ENCODE assay signal across 8 mouse cellular contexts in the genomic region with DNA sequence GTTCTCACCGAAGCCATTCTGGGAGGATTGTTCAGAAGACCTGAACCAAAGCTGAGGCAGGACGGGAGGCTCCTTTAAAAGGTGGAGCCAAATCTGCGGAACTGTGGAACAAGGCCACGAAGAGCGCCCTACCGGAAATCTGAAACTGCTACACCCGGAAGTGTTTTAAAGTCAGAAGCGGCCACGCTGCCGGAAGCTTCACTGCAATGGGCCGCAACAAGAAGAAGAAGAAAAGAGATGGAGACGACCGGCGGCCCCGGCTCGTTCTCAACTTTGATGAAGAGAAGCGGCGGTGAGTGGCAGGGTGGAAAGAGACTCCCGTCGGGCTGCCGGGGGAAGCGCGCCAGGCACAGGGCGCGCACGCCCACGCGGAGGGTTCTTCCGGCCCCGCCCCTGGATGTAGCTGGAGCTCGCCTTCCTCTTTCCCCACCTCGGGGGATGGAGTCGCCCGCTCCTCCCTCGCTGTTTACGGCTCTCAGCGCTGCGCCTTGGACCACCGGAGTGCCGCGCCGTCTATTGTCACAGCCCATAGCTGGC. TPM values are rescaled to one million over a fixed set of nuclear protein-coding genes. Genes with fewer than 3 reads are reported as not detected.
DNase-seq lines count a peak whose midpoint lies in the region; ATAC-seq and TF ChIP-seq lines count a peak whose summit lies in the region.

Gene Nol12, plus strand, starts transcription at position 150 of the 537 bp plus-strand sequence.

- 1% methylated on average over 42 of the region's 42 CpGs for WGBS in heart, embryonic 14.5 days
- WGBS in liver, embryonic 14.5 days (ENCODE audit: insufficient replicate concordance): under 1% methylated on average over 42 of the region's 42 CpGs
- under 1% methylated on average over 42 of the region's 42 CpGs for WGBS in neural tube, embryonic 11.5 days
- under 1% methylated on average over 42 of the region's 42 CpGs for WGBS in stomach, postnatal 0 days

- H3K4me2 ChIP-seq in heart, embryonic 14.5 days (ENCODE audit: low read length): peak within 1 kb of the TSS; percentile 93
- H3K4me2 ChIP-seq in liver, embryonic 14.5 days (ENCODE audit: low read depth): peak within 1 kb of the TSS; percentile 96
- peak within 1 kb of the TSS; percentile 85 for H3K4me2 ChIP-seq in neural tube, embryonic 11.5 days (ENCODE audit: low read depth)
- peak within 1 kb of the TSS; percentile 79 for H3K4me2 ChIP-seq in stomach, postnatal 0 days (replicated peaks; ENCODE audit: low read depth)

- peak within 1 kb of the TSS; percentile 88 for H3K9ac ChIP-seq in heart, embryonic 14.5 days (ENCODE audit: low read length)
- H3K9ac ChIP-seq in liver, embryonic 14.5 days (replicated peaks): peak within 1 kb of the TSS; percentile 78
- peak within 1 kb of the TSS; percentile 80 for H3K9ac ChIP-seq in neural tube, embryonic 11.5 days (ENCODE audit: low read length)
- H3K9ac ChIP-seq in stomach, postnatal 0 days (ENCODE audit: low read length): peak within 1 kb of the TSS; percentile 69

- peak within 1 kb of the TSS; percentile 89 for H3K27ac ChIP-seq in brown adipose tissue, adult 24 weeks (replicated peaks; ENCODE audit: low read depth, low read length)
- H3K27ac ChIP-seq in heart, embryonic 14.5 days (replicated peaks in 1 of 2; ENCODE audit: control insufficient read depth in 1 of 2, insufficient read depth in 1 of 2, low read depth in 2 of 2, low read length in 2 of 2): peak within 1 kb of the TSS; percentile 69 to 79
- peak within 1 kb of the TSS; percentile 65 for H3K27ac ChIP-seq in liver, embryonic 14.5 days
- peak within 1 kb of the TSS; percentile 53; the same call in 1 of the 2 replicates for H3K27ac ChIP-seq in neural tube, embryonic 11.5 days (ENCODE audit: low read depth, low read length)
- H3K27ac ChIP-seq in stomach, postnatal 0 days (replicated peaks): peak within 1 kb of the TSS; percentile 65; the same call in 1 of the 2 replicates

- H3K4me3 ChIP-seq in brown adipose tissue, adult 24 weeks (ENCODE audit: insufficient read depth, low read depth, low read length): peak within 1 kb of the TSS; percentile 92
- H3K4me3 ChIP-seq in heart, embryonic 14.5 days (ENCODE audit: control insufficient read depth in 1 of 2, insufficient read depth in 1 of 2, low read depth in 1 of 2, low read length in 2 of 2): peak within 1 kb of the TSS; percentile 67 to 74
- H3K4me3 ChIP-seq in liver, embryonic 14.5 days (ENCODE audit: insufficient read depth in 1 of 2, low read depth in 2 of 2, low read length in 2 of 2): peak within 1 kb of the TSS; percentile 76 to 82
- peak within 1 kb of the TSS; percentile 81 for H3K4me3 ChIP-seq in neural tube, embryonic 11.5 days (ENCODE audit: low read depth, low read length)
- peak within 1 kb of the TSS; percentile 81 for H3K4me3 ChIP-seq in stomach, postnatal 0 days (ENCODE audit: low read depth, low read length)

- H3K36me3 ChIP-seq in heart, embryonic 14.5 days (ENCODE audit: control insufficient read depth, insufficient read depth, low read length): peaks cover 41% of the 10 kb centered on the region
- peaks cover 16% of the 10 kb centered on the region for H3K36me3 ChIP-seq in liver, embryonic 14.5 days (replicated peaks; ENCODE audit: control insufficient read depth, insufficient read depth, low read depth)
- H3K36me3 ChIP-seq in neural tube, embryonic 11.5 days (ENCODE audit: control insufficient read depth, insufficient read depth, low read length): peaks cover 10% of the 10 kb centered on the region
- H3K36me3 ChIP-seq in stomach, postnatal 0 days (ENCODE audit: control insufficient read depth, insufficient read depth, low read length): peaks cover 13% of the 10 kb centered on the region

- DNase-seq in fibroblast of lung, adult 2 months (ENCODE audit: low read depth): peak; percentile 74
- DNase-seq in kidney, postnatal 14 days: peak; percentile 90
- peak; percentile 81 to 84 (median 83) for DNase-seq in liver, embryonic 14.5 days (ENCODE audit: low read depth in 3 of 3, low spot score in 3 of 3)
- DNase-seq in neural tube, embryonic 11.5 days (ENCODE audit: low spot score): peak; percentile 88
- peak; percentile 85 for DNase-seq in stomach, postnatal 0 days (ENCODE audit: low spot score)

- no peaks in the 10 kb centered on the region for H3K9me3 ChIP-seq in heart, embryonic 14.5 days (ENCODE audit: control insufficient read depth, low read length)
- no peaks in the 10 kb centered on the region for H3K9me3 ChIP-seq in liver, embryonic 14.5 days (ENCODE audit: control insufficient read depth, low read length)
- H3K9me3 ChIP-seq in neural tube, embryonic 11.5 days (ENCODE audit: control insufficient read depth, low read length): no peaks in the 10 kb centered on the region
- no peaks in the 10 kb centered on the region for H3K9me3 ChIP-seq in stomach, postnatal 0 days (ENCODE audit: control insufficient read depth, low read length)

- ATAC-seq in CD4-positive, CD25-positive, alpha-beta regulatory T cell, adult 4 months: peak; percentile 92
- peak; percentile 64 for ATAC-seq in heart, embryonic 14.5 days (ENCODE audit: insufficient number of reproducible peaks, insufficient read depth, low FRiP score, low read depth)
- peak; percentile 78 for ATAC-seq in liver, embryonic 14.5 days (ENCODE audit: insufficient read depth)
- ATAC-seq in neural tube, embryonic 11.5 days (ENCODE audit: insufficient read depth, low FRiP score, low TSS enrichment): peak; percentile 82
- peak; percentile 74 for ATAC-seq in stomach, postnatal 0 days (ENCODE audit: low FRiP score, low TSS enrichment)

- no peak; the same call in 1 of the 2 replicates for TF ChIP-seq EP300 in liver, embryonic 14.5 days (IDR thresholded peaks at IDR 0.05; ENCODE audit: low read depth)
- peak; percentile 72 for TF ChIP-seq EP300 in stomach, postnatal 0 days (optimal IDR thresholded peaks at IDR 0.05)

- no peaks in the 10 kb centered on the region for H3K27me3 ChIP-seq in heart, embryonic 14.5 days (ENCODE audit: control insufficient read depth, insufficient read depth, low read length)
- H3K27me3 ChIP-seq in liver, embryonic 14.5 days (ENCODE audit: control insufficient read depth, insufficient read depth, low read length): no peaks in the 10 kb centered on the region
- no peaks in the 10 kb centered on the region for H3K27me3 ChIP-seq in neural tube, embryonic 11.5 days (ENCODE audit: control insufficient read depth, insufficient read depth, low read length)
- H3K27me3 ChIP-seq in stomach, postnatal 0 days (ENCODE audit: control insufficient read depth, insufficient read depth, low read length): no peaks in the 10 kb centered on the region

- peaks cover 6% of the 10 kb centered on the region; the same call in 1 of the 2 replicates for H3K4me1 ChIP-seq in brown adipose tissue, adult 24 weeks (ENCODE audit: control insufficient read depth, insufficient read depth, insufficient read length, low read length)
- H3K4me1 ChIP-seq in heart, embryonic 14.5 days (ENCODE audit: control insufficient read depth in 2 of 2, insufficient read depth in 2 of 2, low read length in 2 of 2): peaks cover 2 to 17% of the 10 kb centered on the region in 2 experiments; a peak in 3 of 4 replicates
- peaks cover 19 to 22% of the 10 kb centered on the region in 2 experiments for H3K4me1 ChIP-seq in liver, embryonic 14.5 days (replicated peaks; ENCODE audit: control insufficient read depth in 2 of 2, insufficient read depth in 2 of 2, low read length in 1 of 2)
- H3K4me1 ChIP-seq in neural tube, embryonic 11.5 days (ENCODE audit: control insufficient read depth, insufficient read depth, low read length): peaks cover 8% of the 10 kb centered on the region
- 0 out of 2 replicates have a peak, but pooled peaks cover 3% of the 10 kb centered on the region for H3K4me1 ChIP-seq in stomach, postnatal 0 days (replicated peaks; ENCODE audit: control insufficient read depth, insufficient read depth)

- 0 out of 2 replicates have a peak, but pooled peaks have one; percentile 25 for TF ChIP-seq CTCF in liver, embryonic 14.5 days (IDR thresholded peaks at IDR 0.05; ENCODE audit: low read depth)
- peak; percentile 29 for TF ChIP-seq CTCF in stomach, postnatal 0 days (IDR thresholded peaks at IDR 0.05; ENCODE audit: low read depth)

RNA-seq across cellular contexts. Expression of gene Nol12, which starts in this region (rescaled TPM):
- 10 to 100 TPM; 45.5 to 46.5 TPM for polyA plus RNA-seq in CD4-positive, CD25-positive, alpha-beta regulatory T cell, adult 4 months (2017; shearing (Covaris generic))
- polyA plus RNA-seq in brown adipose tissue, adult 24 weeks (2012; ENCODE audit: insufficient read depth, insufficient read length, missing spikeins): 22.6 and 34.2 TPM in 2 replicates
- polyA plus RNA-seq in heart, embryonic 14.5 days (2014; fragmentation: Nextera tagmentation; extraction: Ambion mirVana): 30.5 and 32.6 TPM in 2 replicates
- 7.9 and 17.5 TPM in 2 replicates for polyA plus RNA-seq in liver, embryonic 14.5 days (2012; rRNA removed)
- polyA plus RNA-seq in liver, embryonic 14.5 days (2014; fragmentation: Nextera tagmentation; extraction: Ambion mirVana): 31.9 and 32.7 TPM in 2 replicates
- polyA plus RNA-seq in neural tube, embryonic 11.5 days (2014; fragmentation: Nextera tagmentation; extraction: Ambion mirVana): 55.9 and 58.8 TPM in 2 replicates
- 32.3 and 36.4 TPM in 2 replicates for polyA plus RNA-seq in stomach, postnatal 0 days (2015; fragmentation: Nextera tagmentation; extraction: Ambion mirVana)

Comparison
In these comparisons a context has a peak if more than half of its experiments do, and no peak if none do; other contexts are left out.
1. Peak in every context shown above with its lines: DNase-seq, ATAC-seq, H3K4me3 ChIP-seq and H3K27ac ChIP-seq.